Mouse (Mus musculus): ENCODE measurements at regions not wholly inside any gene's neighbourhood (a gene's known extent, or its start where the extent isn't known, plus 50 kb on each side); places are given as distances from the start of the nearest gene placed in this dataset.

- TF ChIP-seq CTCF (IDR thresholded peaks at IDR 0.05; ENCODE audit: insufficient read depth, low read length), result no peak
- TF ChIP-seq POLR2A (IDR thresholded peaks at IDR 0.05; ENCODE audit: borderline replicate concordance, extremely low read depth, low read depth, low read length), result no peak
These were observed 251.2 kb upstream of the Igfbp7 start for GRCm38 (mm10) chr5:77659016-77659415.

All from lung, adult 2 months (tissue).